Mouse (Mus musculus): ENCODE data around the gene Actl7b. TPM values are rescaled to one million over a fixed set of nuclear protein-coding genes. Genes with fewer than 3 reads are reported as not detected.
A peak's percentile ranks its signal among the peaks of the same experiment; 100 is the strongest.

The Actl7b gene
- polyA plus RNA-seq, 1 experiment from 2014 or later = 0.08 TPM

GRCm38 (mm10) chr4:56756021-56756420 lies 14.8 kb upstream of the Actl7b start:
- H3K27ac ChIP-seq (ENCODE audit: low read length) = peak overlapping the region; percentile 66; the same call in 1 of the 2 replicates
- WGBS = 74% methylated on average over 5 of the region's 5 CpGs
- H3K4me3 ChIP-seq (ENCODE audit: low read depth, low read length) = no peak overlapping the region
- TF ChIP-seq EP300 (IDR thresholded peaks at IDR 0.05) = no peak
- no peak for TF ChIP-seq CTCF (IDR thresholded peaks at IDR 0.05)
- ATAC-seq (peak; percentile 29), DNase-seq (ENCODE audit: low spot score) (peak; percentile 18)
- peaks cover 37% of the 10 kb centered on the region for H3K36me3 ChIP-seq (ENCODE audit: insufficient read depth, low read length)
- no peak overlapping the region for H3K4me2 ChIP-seq (replicated peaks; ENCODE audit: low read depth, low read length)
- H3K4me1 ChIP-seq (ENCODE audit: insufficient read depth, low read depth, low read length) = no peaks in the 10 kb centered on the region
- no peak overlapping the region for H3K9ac ChIP-seq (replicated peaks; ENCODE audit: low read depth)
- H3K27me3 ChIP-seq (replicated peaks; ENCODE audit: insufficient read depth, low read length) = no peaks in the 10 kb centered on the region
- H3K9me3 ChIP-seq (ENCODE audit: low read length) = no peaks in the 10 kb centered on the region

- no peak for ATAC-seq
- TF ChIP-seq CTCF (IDR thresholded peaks at IDR 0.05) (no peak), EP300 (IDR thresholded peaks at IDR 0.05) (no peak)
- Histone ChIP-seq H3K4me2 (replicated peaks; ENCODE audit: low read depth, low read length) (no peak overlapping the region), H3K36me3 (ENCODE audit: insufficient read depth, low read length) (peaks cover 8% of the 10 kb centered on the region; the same call in 1 of the 2 replicates), H3K9ac (replicated peaks; ENCODE audit: low read depth) (no peak overlapping the region), H3K27me3 (replicated peaks; ENCODE audit: insufficient read depth, low read length) (no peaks in the 10 kb centered on the region), H3K4me1 (ENCODE audit: insufficient read depth, low read depth, low read length) (no peaks in the 10 kb centered on the region), H3K4me3 (ENCODE audit: low read depth, low read length) (no peak overlapping the region), H3K27ac (ENCODE audit: low read length) (no peak overlapping the region), H3K9me3 (ENCODE audit: low read length) (no peaks in the 10 kb centered on the region)
- WGBS = 94% methylated on average over 9 of the region's 9 CpGs
- DNase-seq (ENCODE audit: low spot score) = no peak
Observed at GRCm38 (mm10) chr4:56747456-56747855, 6.2 kb upstream of the Actl7b start.

- DNase-seq (ENCODE audit: low spot score) (no peak), ATAC-seq (no peak)
- no peak overlapping the region for H3K9ac ChIP-seq (replicated peaks; ENCODE audit: low read depth)
- 87% methylated on average over 2 of the region's 2 CpGs for WGBS
- H3K4me3 ChIP-seq (ENCODE audit: low read depth, low read length) = no peak overlapping the region
- H3K4me2 ChIP-seq (replicated peaks; ENCODE audit: low read depth, low read length) = no peak overlapping the region
- TF ChIP-seq CTCF (IDR thresholded peaks at IDR 0.05) (no peak), EP300 (IDR thresholded peaks at IDR 0.05) (no peak)
- no peaks in the 10 kb centered on the region for H3K9me3 ChIP-seq (ENCODE audit: low read length)
- H3K27ac ChIP-seq (ENCODE audit: low read length) = no peak overlapping the region
- no peaks in the 10 kb centered on the region for H3K4me1 ChIP-seq (ENCODE audit: insufficient read depth, low read depth, low read length)
- H3K36me3 ChIP-seq (ENCODE audit: insufficient read depth, low read length) = peaks cover 6% of the 10 kb centered on the region; the same call in 1 of the 2 replicates
- no peaks in the 10 kb centered on the region for H3K27me3 ChIP-seq (replicated peaks; ENCODE audit: insufficient read depth, low read length)
Observed at GRCm38 (mm10) chr4:56746345-56746744, 5.1 kb upstream of the Actl7b start.

GRCm38 (mm10) chr4:56743363-56744195 lies 2.3 kb upstream of the Actl7b start, which contains the start of gene Actl7a:
Actl7a (plus strand) TSS chr4:56743413.
- H3K27ac ChIP-seq (ENCODE audit: low read length) = no peak within 1 kb of the TSS
- no peak within 1 kb of the TSS for H3K4me2 ChIP-seq (replicated peaks; ENCODE audit: low read depth, low read length)
- DNase-seq (ENCODE audit: low spot score) (no peak), ATAC-seq (no peak)
- H3K27me3 ChIP-seq (replicated peaks; ENCODE audit: insufficient read depth, low read length) = no peaks in the 10 kb centered on the region
- H3K4me3 ChIP-seq (ENCODE audit: low read depth, low read length) = no peak within 1 kb of the TSS
- H3K4me1 ChIP-seq (ENCODE audit: insufficient read depth, low read depth, low read length) = no peaks in the 10 kb centered on the region
- H3K36me3 ChIP-seq (ENCODE audit: insufficient read depth, low read length) = no peaks in the 10 kb centered on the region
- H3K9ac ChIP-seq (replicated peaks; ENCODE audit: low read depth) = no peak within 1 kb of the TSS
- no peaks in the 10 kb centered on the region for H3K9me3 ChIP-seq (ENCODE audit: low read length)
- WGBS = 96% methylated on average over 21 of the region's 21 CpGs
- TF ChIP-seq EP300 (IDR thresholded peaks at IDR 0.05) (no peak), CTCF (IDR thresholded peaks at IDR 0.05) (no peak)

- no peak for TF ChIP-seq EP300 (IDR thresholded peaks at IDR 0.05)
- TF ChIP-seq CTCF (IDR thresholded peaks at IDR 0.05) = no peak
- no peaks in the 10 kb centered on the region for H3K36me3 ChIP-seq (ENCODE audit: insufficient read depth, low read length)
- H3K27ac ChIP-seq (ENCODE audit: low read length) = no peak overlapping the region
- no peak overlapping the region for H3K9ac ChIP-seq (replicated peaks; ENCODE audit: low read depth)
- no peak overlapping the region for H3K4me3 ChIP-seq (ENCODE audit: low read depth, low read length)
- no peaks in the 10 kb centered on the region for H3K9me3 ChIP-seq (ENCODE audit: low read length)
- DNase-seq (ENCODE audit: low spot score) (no peak), ATAC-seq (no peak)
- no peak overlapping the region for H3K4me2 ChIP-seq (replicated peaks; ENCODE audit: low read depth, low read length)
- H3K4me1 ChIP-seq (ENCODE audit: insufficient read depth, low read depth, low read length) = no peaks in the 10 kb centered on the region
- no peaks in the 10 kb centered on the region for H3K27me3 ChIP-seq (replicated peaks; ENCODE audit: insufficient read depth, low read length)
- WGBS = 85% methylated on average over 4 of the region's 4 CpGs
Observed at GRCm38 (mm10) chr4:56742698-56743097, 1.5 kb upstream of the Actl7b start.

GRCm38 (mm10) chr4:56740611-56741010 lies 632 bp downstream of the Actl7b start:
- no peaks in the 10 kb centered on the region for H3K36me3 ChIP-seq (ENCODE audit: insufficient read depth, low read length)
- DNase-seq (ENCODE audit: low spot score) (no peak), ATAC-seq (no peak)
- H3K27ac ChIP-seq (ENCODE audit: low read length) = no peak overlapping the region
- no peak overlapping the region for H3K4me2 ChIP-seq (replicated peaks; ENCODE audit: low read depth, low read length)
- H3K9ac ChIP-seq (replicated peaks; ENCODE audit: low read depth) = no peak overlapping the region
- H3K4me3 ChIP-seq (ENCODE audit: low read depth, low read length) = no peak overlapping the region
- WGBS = 94% methylated on average over 20 of the region's 20 CpGs
- no peaks in the 10 kb centered on the region for H3K4me1 ChIP-seq (ENCODE audit: insufficient read depth, low read depth, low read length)
- TF ChIP-seq CTCF (IDR thresholded peaks at IDR 0.05) (no peak), EP300 (IDR thresholded peaks at IDR 0.05) (no peak)
- no peaks in the 10 kb centered on the region for H3K27me3 ChIP-seq (replicated peaks; ENCODE audit: insufficient read depth, low read length)
- H3K9me3 ChIP-seq (ENCODE audit: low read length) = no peaks in the 10 kb centered on the region
